Mouse (Mus musculus): ENCODE results near the gene Aagab.

GRCm38 (mm10) chr9:63556316-63556715 is 46.1 kb upstream of the Aagab start:
- no peak for TF ChIP-seq FLI1 (IDR thresholded peaks at IDR 0.05; ENCODE audit: low read length)
- no peak for TF ChIP-seq GATA1 (IDR thresholded peaks at IDR 0.05; ENCODE audit: borderline replicate concordance, low read length)
